Mouse (Mus musculus) embryo, embryonic 10.5 days (tissue): ENCODE results near the gene Wdsub1.
A peak's percentile ranks its signal among the peaks of the same experiment; 100 is the strongest.

ENCODE experiments used
- DNase-seq: peaks from one replicate; pipeline ENCODE4 v3.0.0-alpha.2; 2015; ENCODE audit warnings: low spot score

Wdsub1 gene

DNA sequence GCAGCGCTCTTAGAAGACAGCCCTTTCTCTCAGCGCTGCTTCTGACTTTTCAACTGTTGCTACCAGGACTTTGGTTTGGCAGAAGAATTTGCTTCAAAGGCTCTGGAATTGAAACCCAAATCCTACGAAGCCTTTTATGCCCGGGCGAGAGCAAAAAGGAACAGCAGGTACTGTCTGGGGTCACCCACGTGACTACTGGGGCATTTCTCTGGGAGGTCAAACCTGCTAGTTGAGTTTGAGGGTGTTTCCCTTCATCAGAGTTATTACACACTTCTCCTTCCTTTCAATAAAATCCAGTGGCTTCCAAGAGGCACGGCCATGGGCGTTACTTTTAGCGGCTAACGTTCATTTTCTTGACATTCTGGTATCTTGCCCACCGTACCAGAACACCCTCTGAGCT lies 40.4 kb downstream of the Wdsub1 start:
- no peak for DNase-seq

DNA sequence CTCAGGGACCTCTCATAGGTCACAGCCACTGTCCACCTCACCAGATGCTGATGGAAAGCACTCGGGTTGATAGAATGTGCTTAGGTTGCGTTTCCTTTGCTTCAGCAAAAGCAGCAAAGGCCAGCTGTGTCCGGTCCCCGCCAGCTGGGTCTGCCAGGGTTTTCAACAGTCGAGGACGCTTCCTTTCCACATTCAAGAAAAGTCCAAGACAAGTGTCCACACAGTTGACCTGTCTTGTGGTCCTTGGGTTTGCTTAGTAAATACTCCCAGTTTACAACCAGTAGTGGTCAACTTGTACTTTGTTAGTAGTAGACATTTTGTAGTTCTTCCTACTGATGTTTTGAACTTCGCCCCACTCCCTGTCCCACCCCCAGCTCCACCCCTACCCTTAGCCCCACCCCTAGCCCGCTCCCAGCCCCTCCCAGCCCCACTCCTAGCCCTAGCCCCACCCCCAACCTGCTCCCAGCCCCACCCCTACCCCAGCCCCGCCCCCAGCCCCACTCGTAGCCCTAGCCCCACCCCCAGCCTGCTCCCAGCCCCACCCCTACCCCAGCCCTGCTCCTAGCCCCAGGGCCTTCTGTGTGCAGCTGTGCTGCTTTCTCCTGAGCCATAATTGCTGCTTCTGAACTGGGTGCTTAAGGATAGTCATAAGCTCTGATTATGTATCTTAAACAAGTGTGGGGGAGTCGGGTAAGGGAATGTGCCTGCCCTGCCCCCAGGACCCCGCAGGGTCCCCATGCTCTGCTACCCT lies 41.0 kb downstream of the Wdsub1 start:
- DNase-seq: peak; percentile 47

DNA sequence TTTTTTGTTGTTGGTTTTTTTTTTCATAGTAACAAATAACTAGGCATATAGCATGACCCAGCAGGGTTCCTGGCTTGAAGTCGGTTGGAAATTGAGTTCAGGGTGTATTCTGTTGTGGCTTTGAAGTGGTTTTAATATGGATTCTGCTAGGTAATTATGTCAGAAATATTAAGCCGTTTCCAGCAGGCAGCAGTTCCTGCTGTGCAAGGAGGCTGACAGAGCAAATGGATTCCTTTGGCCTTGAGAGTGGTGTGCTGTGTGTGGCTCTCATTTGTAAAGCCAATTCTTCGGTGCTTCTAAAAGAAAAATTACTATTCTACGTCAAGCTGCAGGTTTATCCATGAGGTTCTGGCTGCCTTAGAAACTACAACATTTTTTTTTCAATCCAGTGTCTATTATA lies 42.2 kb downstream of the Wdsub1 start:
- DNase-seq: no peak

DNA sequence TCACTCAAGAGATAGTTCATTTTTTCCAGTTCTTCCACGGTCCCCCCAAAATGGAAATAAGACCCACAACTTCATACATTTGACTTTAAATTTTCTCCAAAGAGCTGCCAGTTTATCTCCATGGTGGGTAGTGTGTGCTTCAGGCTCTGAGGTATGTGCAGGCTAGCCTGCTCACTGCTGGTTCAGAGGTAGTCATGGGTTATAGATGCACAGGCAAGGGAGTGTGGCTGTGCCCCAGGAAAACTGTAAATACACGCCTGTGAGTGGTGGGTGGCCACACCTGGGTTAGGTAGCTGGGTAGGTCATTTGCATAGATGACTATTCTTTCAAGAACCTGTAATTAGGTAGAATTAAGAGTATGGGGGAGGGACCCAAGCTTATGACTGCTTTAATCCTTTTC lies 42.6 kb downstream of the Wdsub1 start:
- DNase-seq: no peak

DNA sequence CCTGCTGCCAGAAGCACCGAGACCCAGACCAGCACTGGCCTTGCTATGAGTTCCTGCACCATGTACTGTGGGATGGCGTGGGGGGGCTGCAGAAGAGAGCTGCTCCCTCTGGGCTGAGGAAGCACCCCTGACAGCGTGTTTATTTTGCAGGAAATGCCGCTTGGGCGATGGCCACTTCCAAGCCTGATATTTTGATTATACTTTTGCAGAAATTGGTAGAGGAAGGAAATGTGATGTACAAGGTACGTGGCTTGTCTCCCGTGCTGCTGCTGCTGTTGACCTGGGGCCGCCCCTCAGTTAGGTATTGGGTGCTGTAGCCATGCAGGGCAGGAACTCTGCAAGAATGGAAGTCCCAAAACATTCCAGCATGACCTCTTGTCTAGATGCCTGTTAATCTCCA lies 43.6 kb downstream of the Wdsub1 start:
- no peak for DNase-seq

DNA sequence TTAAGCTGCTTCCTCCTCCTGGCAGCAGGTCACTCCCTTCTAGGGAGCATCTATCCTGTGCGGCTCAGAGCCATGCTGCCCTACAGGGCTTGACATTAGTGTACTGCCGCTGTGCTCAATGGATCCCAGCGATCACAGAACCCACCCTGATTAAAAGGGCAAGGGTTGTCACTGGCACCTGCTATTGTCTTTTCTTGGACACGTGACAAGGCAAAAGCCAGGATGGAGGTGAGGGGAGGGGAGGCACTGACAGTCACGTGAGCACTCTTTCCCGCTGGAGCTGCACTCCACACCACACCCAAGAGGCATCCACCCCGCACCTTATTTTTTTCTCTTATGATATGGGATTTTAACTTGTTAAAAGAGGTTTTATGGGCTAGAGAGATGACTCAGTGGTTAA lies 50.6 kb downstream of the Wdsub1 start:
- no peak for DNase-seq

DNA sequence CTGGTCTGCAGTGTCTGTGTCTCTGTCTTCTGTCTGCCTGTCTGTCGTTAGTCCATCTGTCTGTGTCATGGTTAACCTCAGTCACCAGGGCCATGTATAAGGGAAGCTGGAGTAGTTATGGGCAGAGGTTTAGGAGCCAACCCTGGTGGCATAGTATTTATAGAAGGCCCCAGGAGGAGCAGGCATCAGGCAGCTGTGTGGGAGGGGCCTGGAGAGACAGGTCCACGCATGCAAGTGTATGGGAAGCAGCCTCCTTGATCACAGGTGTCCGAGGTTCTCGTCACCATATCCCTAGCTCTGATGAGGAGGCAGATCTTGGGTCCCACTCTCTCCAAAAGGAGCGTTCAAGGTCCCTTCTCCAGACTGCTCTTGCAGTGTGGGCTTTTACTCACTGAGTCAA lies 51.5 kb downstream of the Wdsub1 start:
- no peak for DNase-seq

DNA sequence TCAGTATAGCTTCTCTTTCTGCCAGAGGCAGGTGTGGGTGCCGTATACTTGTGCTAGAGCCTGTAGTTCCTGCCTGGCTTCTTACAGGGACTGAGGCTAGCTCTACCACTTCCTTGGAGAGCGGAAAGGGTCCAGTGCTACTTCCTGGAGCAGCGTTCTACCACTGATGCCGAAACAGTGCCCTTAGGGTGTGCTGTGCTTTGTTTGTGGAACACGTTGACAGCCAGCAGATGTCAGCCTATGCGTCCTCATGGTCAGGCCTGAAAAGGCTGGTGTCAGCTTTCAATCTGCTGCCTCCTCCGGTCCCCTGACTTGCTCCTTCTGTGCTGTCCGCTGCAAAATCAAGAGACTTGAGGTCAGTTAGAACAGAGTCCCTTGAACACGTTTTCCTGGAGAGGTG lies 52.2 kb downstream of the Wdsub1 start:
- peak; percentile 80 for DNase-seq

DNA sequence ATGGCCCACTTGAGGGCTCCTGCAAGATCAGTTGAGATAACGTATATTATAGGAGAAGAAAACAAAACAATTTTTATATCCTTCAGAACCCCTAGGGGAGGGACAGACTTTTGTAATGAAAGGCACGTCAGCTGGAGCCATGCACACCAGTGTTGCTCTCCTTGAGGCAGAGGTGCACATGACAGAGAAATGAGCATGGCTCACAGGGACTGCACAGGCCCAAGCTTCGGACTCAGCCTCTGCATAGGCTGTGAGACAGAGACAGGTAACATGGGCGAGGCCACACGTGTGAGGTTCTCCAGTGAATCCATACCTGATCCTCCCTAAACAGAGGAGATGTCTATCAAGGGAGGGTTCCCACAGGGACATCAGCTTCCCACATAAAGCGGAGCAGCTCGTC lies 52.7 kb downstream of the Wdsub1 start:
- no peak for DNase-seq

DNA sequence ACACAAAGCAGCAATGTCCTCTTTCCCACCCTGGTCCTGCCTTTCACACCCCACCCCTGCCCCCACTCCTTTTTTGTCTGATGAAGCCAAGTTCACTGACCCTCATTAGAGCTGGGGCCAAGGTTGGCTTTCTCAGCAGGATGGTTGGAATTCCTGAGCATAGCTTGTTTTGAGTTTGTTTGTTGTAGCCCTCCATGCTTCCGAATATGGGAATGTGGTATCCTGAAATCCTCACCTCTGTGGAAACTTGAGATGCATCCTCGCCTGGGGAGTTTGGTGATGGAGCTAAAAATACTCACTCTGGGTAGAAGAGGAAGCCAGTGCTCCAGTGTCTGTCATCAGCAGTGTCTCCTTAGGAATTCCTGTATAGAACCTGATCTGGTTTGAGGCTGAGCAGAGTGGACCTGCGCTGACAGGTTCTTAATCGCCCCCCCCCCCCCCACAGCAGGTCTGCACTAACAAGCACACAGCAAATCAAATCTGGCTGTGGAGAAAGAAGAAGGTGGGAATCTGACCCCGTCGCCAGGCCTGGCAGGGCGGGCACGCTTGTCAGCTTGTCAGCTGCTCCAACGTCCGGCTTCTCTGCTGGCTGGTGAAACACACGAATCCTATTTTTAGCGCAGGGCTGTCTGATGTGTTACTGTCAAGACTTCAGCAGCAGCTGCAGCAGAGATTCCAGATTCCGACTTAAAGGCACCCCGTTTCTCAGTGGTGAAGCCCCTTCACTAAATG lies 53.4 kb downstream of the Wdsub1 start:
- DNase-seq: peak; percentile 83

DNA sequence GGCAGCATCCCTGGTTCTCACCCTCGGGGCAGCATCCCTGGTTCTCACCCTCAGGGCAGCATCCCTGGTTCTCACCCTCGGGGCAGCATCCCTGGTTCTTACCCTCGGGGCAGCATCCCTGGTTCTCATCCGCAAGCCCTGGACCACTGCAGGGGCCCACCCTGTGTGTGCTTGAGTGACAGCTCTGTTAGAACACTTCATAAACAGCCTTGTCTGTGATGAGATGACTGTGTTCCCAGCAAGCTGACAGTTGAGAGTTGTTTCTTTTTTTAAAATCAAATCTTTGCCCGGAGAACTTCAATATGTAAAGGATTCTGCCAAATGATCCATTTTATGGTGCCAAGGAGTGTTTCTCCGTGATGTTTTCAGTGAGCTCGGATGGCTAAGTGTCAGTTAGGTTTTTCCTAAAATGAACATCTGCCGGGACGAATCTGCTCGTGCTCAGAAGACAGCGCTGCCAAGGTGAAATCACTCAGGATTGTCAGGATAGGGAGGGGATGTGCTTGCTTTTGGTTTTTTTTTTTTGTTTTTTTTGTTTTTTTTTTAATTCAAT lies 54.2 kb downstream of the Wdsub1 start:
- DNase-seq: no peak

DNA sequence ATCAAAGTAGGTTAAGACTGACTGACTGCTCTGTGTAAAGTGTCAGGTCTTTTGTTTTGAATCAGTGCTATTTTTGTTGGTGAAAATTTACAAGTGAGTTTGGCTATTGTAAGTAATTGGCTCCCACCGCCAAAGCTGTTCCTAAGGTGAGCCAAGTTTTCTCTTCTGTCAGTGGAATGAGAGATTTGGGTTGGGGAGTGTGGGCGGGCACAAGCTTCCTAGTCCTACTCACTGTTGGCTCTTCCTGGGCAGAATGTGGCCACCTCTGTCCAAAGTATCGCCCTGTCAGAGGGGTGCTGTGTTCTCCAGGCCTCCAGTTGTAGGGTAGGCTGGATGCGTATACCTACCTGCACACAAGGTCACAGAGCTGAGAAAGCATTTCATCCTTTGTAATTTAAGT lies 57.0 kb downstream of the Wdsub1 start:
- no peak for DNase-seq

DNA sequence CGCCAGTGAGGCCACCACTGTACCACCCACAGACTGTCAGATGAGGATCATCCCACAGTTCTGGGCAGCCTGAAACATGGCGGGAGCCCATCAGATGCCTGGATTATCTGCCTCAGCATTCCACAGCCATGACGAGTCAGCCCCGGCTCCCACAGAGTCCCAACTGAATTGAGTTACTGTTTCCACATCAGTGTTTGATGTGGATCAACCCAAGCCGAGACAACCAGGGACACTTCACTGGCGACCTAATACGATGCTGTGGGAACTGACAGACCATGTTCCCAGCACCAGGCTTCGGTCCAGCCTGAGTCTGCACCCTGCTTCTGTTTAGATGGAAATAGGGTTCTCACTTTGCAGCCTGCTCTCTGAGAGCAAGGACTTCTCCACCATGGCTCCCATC lies 58.1 kb downstream of the Wdsub1 start:
- no peak for DNase-seq

DNA sequence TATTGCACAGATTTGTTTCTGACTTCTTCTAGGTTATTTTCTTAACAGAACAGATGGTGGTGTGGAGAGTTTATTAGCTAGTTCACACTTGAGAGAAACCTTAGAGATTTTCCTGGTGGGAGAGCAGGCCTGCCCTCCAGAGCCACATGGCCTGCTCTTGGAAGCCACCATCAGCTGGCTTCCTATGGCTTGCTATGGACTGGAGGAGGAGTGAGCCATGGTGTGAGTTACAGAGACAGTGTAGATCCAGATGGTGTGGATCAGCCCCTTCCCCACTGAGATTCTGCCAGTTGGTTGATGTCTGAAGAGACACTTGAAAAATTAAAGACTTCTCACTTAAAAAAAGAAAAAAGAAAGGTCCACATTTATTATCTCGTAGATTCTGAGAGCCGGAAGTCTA lies 61.3 kb downstream of the Wdsub1 start:
- DNase-seq: no peak

DNA sequence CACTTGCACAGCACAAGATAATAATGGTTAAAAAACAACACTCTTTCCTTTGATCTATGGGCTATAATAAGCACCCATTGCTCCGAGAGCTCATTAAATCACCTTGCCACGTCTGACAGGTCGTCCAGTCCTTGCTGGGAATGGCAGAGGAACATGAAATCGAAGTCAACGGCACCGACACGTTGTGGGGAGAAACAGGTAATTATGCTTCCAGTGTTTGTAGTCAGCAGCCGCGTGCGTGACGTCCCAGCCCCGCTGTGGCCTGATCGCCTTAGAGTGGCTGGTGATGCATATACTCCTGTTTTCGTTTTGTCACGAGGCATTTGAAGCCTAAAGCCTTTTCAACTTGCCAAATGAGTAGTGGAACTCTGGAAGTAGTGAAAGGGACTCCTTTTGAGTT lies 62.3 kb downstream of the Wdsub1 start:
- no peak for DNase-seq

DNA sequence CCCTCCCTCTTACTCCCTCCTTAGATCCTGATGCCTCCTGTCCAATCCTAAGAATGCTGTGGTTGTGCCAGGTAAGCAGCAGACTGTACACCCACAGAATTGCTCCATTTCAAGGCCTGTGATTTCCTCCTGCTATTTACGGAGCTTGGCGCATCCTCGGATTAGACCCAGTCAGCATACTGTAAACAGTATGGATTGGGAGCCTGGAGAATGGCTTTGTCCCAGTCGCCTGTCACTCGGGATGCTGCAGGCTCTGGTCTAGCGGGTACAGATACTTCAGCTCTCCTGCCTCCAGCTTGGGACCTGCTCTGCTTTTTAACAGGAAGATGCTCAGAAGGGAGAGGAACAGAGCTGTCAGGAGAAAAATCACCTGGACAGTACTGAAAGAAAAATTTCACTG lies 63.0 kb downstream of the Wdsub1 start:
- no peak for DNase-seq

DNA sequence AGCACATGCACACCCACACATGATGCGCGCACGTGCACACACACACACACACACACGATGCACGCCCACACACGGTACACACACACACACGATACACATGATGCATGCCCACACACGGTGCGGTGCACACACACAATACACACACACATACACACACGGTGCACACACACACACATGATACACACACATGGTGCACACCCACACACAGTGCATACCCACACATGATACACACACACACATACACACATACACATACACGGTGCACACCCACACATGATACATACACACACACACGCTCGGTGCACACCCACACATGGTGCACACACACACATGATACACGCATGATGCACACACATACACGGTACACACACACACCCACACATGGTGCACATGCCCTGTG lies 63.7 kb downstream of the Wdsub1 start:
- DNase-seq: no peak

DNA sequence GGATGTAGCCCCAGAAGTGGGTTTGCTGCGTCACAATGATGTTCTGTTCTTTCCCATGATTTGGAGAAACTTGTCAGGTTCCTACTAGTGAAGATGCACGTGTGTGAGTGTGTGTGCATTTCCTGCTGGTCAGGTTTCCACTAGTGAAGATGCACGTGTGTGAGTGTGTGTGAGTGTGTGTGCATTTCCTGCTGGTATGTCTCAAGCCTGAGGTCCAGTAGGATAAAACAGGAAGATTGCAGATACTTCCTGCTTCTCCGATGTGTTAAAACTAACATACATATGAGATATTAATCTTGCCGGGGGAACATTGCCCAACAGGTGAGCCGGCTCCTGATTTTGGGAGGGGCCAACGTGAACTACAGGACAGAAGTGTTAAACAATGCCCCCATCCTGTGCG lies 67.4 kb downstream of the Wdsub1 start:
- DNase-seq: no peak

DNA sequence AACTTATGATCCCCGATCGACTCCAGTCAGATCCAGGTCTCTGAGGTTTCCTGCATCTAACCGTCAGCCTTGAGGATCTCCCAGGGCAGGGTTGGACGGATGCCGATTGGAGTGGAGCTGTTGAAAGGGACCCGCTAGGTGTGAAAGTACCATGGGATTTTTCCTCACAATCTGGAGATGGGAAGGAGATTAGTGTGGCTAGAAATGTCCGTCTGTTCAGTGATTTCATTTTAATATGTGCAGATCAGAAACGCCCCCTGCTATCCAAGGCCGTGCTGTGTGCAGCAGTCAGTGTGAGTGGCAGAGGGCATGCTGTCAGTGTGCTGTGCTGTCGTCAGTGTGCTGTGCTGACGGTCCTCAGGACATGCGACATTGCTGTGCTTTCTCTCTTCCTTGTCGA lies 68.9 kb downstream of the Wdsub1 start:
- no peak for DNase-seq

DNA sequence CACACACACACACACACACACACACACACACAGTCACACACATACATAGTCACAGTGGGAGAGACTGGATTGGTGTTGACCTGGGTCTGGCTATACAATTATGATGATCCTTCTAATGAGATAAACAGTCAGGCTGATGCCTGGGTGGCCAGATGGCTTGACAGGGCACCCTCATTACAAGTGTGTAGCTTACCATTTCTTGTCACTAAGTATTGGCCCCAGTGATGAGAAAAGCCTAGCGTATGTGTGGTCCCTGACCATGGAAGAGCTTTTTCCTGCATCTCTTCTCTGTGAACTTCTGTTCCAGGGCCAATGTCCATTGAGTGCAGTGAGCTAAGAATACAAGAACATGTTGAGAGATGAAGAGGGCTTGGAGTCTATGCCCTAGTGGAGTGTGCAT lies 69.8 kb downstream of the Wdsub1 start:
- no peak for DNase-seq

DNA sequence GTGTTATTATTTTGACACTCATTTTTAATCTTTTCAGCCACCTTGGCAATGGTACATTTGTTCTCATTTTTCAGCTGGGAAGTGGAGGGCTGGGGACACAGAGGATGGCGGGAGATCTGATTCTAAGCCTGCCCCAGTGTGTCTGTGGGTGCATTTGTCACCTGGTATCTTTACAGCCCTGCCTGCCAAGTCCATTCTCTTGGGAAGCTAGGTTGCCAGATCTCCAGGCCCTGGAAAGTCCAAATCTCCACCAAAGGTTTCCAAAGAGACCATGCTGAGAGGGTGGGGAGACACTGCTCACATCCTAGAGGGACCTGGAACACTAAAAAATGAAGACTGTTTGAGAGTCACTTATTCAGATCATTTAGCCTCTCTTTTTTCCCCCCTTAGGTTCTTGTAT lies 71.1 kb downstream of the Wdsub1 start:
- no peak for DNase-seq

DNA sequence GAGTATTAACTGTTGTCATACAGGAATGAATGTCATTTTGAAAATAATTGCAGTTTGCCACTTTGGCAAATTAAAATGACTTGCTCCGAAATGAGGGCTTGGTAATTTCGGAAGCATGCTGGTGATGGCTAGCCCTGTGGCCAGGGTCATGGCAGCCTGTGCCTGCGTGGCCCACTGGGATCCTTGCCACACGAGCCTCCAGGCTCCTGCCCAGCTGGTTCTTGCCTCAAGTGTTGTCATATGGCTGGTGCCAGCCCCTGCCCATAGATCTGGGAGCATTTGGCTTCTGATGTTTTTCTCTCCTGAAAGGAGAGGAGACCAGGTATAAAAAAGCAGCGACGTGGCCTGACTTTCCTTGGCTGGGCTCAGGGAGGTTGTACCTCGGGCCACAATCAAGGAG lies 72.4 kb downstream of the Wdsub1 start:
- DNase-seq: no peak

DNA sequence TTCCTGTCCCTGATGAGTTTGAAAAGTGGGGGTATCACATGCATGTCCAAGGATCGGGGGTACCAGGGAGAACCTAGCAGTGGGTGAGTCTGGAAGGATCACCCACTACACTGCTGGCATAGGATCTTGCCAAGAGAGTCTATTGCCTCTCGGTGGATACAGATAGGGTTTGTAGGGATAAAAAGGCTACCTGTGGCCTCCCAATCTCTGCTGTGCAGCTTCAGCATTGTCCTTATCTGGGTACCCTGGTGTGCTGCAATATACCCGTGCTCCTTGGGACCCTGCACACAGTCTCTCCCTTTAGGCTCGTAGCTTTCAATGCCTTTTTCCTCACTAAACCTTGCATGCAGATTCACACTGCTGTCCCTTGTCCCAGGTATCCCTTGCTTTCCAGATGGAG lies 73.8 kb downstream of the Wdsub1 start:
- DNase-seq: no peak

DNA sequence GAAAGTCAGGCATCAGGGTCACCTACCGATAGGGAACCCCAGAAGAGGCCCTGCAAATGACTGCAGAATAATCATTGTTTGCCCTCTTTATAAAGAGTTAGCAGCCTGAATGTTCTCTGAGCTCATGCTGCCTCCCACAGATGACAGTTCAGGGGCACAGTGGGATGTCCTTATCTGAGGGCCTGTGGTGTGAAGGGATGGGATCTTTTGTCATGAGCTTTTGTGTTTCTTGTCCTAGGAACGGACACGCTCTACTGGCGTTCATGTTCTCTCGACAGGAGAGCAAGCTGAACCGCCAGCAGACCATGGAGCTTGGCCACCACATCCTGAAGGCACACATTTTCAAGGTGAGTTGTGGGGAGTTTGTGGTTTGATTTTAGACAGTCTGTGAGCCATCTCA lies 76.4 kb downstream of the Wdsub1 start:
- no peak for DNase-seq
